Mouse (Mus musculus) heart, embryonic 15.5 days (tissue): Measurements from ENCODE around the gene Gna13. TPM values are rescaled to one million over a fixed set of nuclear protein-coding genes. Genes with fewer than 3 reads are reported as not detected.

Experiments used
- ATAC-seq: fragments of 200-750 bp; cut with Nextera tagmentation; replicated peaks from 2 replicates; pipeline ENCODE4 v1.8.0; 2017; ENCODE audit warnings: low read depth, moderate TSS enrichment; ENCODE audit not compliant: insufficient number of reproducible peaks, insufficient read depth, low FRiP score
- H3K27ac ChIP-seq: fragments of 300-500 bp; sonication (generic); 2 replicates; pipeline ENCODE4 v1.5.1; 2015; ENCODE audit warnings: mild to moderate bottlenecking, inconsistent platforms
- H3K27me3 ChIP-seq: fragments of 300-500 bp; sonication (generic); 2 replicates; pipeline ENCODE4 v1.6.1; 2015; ENCODE audit warnings: inconsistent platforms
- H3K36me3 ChIP-seq: fragments of 300-500 bp; sonication (generic); 2 replicates; pipeline ENCODE4 v1.6.1; 2015; ENCODE audit warnings: mild to moderate bottlenecking, inconsistent platforms
- H3K4me1 ChIP-seq: fragments of 300-500 bp; sonication (generic); replicated peaks from 2 replicates; pipeline ENCODE4 v1.6.1; 2015; ENCODE audit warnings: inconsistent platforms
- H3K4me2 ChIP-seq: fragments of 300-500 bp; sonication (generic); 2 replicates; pipeline ENCODE4 v1.6.1; 2015; ENCODE audit warnings: inconsistent platforms, mild to moderate bottlenecking, moderate library complexity
- H3K4me3 ChIP-seq: fragments of 300-500 bp; sonication (generic); 2 replicates; pipeline ENCODE4 v1.5.1; 2015; ENCODE audit warnings: mild to moderate bottlenecking, inconsistent platforms
- H3K9ac ChIP-seq: fragments of 300-500 bp; sonication (generic); 2 replicates; pipeline ENCODE4 v1.6.1; 2015; ENCODE audit warnings: mild to moderate bottlenecking, inconsistent platforms
- H3K9me3 ChIP-seq: fragments of 300-500 bp; sonication (generic); replicated peaks from 2 replicates; pipeline ENCODE4 v1.6.1; 2016; ENCODE audit warnings: inconsistent platforms
- WGBS: fragments of 180-500 bp; shearing (Covaris S2); methylation state at CpG from one replicate; pipeline ENCODE4 v1.1.7; 2015; ENCODE audit warnings: mixed read lengths; 5-methylcytosine and 5-hydroxymethylcytosine counted together
- polyA plus RNA-seq: library from polyadenylated mRNA; unstranded; fragments of >200 nt; fragmentation: Nextera tagmentation; extraction: Ambion mirVana; gene quantifications from 2 replicates; pipeline ENCODE4 v1.2.1, GENCODE M21; 2015

Gna13 gene
- polyA plus RNA-seq, 1 experiment from 2014 or later: 19.9 TPM

DNA sequence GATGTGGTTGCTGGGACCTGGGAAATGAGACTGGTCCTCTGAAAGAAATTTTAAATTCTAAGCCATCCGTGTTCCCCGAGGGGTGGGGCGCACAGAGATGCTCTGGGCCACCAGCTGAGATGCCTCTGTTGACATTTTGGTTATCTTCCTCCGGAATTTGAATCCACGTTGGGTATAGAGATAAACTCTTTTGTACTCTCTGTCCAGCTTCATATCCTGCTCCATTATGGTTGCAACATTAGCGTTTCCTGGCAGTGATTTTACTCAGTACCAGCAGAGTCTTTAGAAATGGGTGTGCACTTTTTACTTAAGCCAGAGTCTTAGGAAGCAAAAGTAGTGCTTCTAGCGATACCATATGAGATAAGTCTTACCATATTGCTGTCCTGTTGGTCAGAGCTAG, 15.4 kb downstream of the Gna13 start:
- H3K9ac ChIP-seq: no peak overlapping the region
- no peak overlapping the region for H3K4me2 ChIP-seq
- WGBS: 52% methylated on average over 7 of the region's 7 CpGs
- peaks cover 44% of the 10 kb centered on the region for H3K4me1 ChIP-seq
- no peak overlapping the region for H3K4me3 ChIP-seq
- peaks cover 5% of the 10 kb centered on the region; the same call in 1 of the 2 replicates for H3K36me3 ChIP-seq
- H3K9me3 ChIP-seq: no peaks in the 10 kb centered on the region
- H3K27ac ChIP-seq: no peak overlapping the region
- ATAC-seq: no peak
- H3K27me3 ChIP-seq: no peaks in the 10 kb centered on the region

DNA sequence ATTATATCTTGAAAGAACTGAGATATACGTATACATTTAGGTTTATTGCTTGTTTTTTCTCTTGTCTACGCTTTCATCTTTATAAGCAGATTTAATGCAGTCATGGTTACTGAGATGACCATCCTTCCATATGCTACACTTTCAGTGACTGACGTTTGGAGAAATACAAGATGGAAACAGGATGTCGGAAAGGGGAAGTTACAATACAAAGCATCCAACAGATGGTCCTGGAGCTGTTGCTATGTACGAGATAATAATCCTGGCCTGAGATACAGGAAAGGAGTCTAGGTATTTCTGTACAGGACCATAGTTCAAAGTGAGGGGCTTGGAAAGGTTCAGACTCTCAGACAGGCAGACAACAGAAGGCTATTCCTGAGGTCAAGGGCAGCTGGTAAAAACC, 18.0 kb downstream of the Gna13 start:
- no peak overlapping the region for H3K4me3 ChIP-seq
- H3K4me1 ChIP-seq: peaks cover 44% of the 10 kb centered on the region
- no peaks in the 10 kb centered on the region for H3K36me3 ChIP-seq
- ATAC-seq: no peak
- H3K27me3 ChIP-seq: no peaks in the 10 kb centered on the region
- no peak overlapping the region for H3K9ac ChIP-seq
- no peak overlapping the region for H3K27ac ChIP-seq
- no peak overlapping the region for H3K4me2 ChIP-seq
- 69% methylated on average over 5 of the region's 5 CpGs for WGBS
- no peaks in the 10 kb centered on the region for H3K9me3 ChIP-seq

DNA sequence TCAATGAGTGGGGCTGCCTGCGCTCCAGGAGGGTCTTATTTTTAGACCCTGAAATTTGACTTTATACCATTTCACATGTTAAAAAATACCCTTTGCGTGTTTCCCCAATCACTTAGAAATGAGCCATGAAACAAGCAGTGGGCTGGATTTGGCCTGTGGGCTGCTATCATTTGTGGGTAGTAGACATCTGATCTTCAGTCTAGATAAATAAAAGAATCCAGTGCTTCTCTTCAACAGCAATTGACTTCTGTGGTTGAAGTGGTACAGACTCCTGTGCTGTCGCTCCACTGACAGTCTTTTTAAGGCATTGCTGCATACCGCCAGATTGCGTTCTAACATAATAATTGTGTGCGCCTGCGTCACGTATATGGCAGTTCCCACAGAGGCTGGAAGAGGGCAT, 22.7 kb downstream of the Gna13 start:
- peaks cover 24% of the 10 kb centered on the region for H3K4me1 ChIP-seq
- no peaks in the 10 kb centered on the region for H3K27me3 ChIP-seq
- no peaks in the 10 kb centered on the region for H3K9me3 ChIP-seq
- no peak for ATAC-seq
- H3K36me3 ChIP-seq: no peaks in the 10 kb centered on the region
- H3K27ac ChIP-seq: no peak overlapping the region
- no peak overlapping the region for H3K9ac ChIP-seq
- H3K4me2 ChIP-seq: no peak overlapping the region
- 74% methylated on average over 8 of the region's 8 CpGs for WGBS
- H3K4me3 ChIP-seq: no peak overlapping the region

DNA sequence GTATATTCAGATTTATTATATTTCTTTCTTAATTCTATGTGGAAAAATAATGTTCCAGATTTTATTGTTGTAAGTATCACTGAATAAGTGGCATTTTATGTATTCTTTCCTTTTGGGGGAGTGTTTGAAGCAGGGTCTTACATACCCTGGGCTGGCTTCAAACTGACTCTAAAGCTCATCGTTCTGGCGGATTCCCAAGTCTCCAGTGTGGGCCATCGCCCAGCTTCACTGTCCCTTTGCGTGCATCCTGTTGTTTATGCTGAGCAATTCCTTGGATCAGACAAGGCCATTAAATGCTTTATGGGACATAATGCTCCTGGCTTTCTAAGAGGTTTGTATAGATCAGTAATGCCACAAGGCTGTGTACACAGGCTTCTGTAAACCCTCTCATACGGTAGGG, 26.4 kb downstream of the Gna13 start:
- Histone ChIP-seq H3K27ac (no peak overlapping the region), H3K36me3 (no peaks in the 10 kb centered on the region), H3K4me3 (no peak overlapping the region), H3K9me3 (no peaks in the 10 kb centered on the region), H3K9ac (no peak overlapping the region), H3K27me3 (no peaks in the 10 kb centered on the region), H3K4me1 (peaks cover 21% of the 10 kb centered on the region), H3K4me2 (no peak overlapping the region)
- WGBS: 79% methylated on average over 5 of the region's 5 CpGs
- no peak for ATAC-seq

DNA sequence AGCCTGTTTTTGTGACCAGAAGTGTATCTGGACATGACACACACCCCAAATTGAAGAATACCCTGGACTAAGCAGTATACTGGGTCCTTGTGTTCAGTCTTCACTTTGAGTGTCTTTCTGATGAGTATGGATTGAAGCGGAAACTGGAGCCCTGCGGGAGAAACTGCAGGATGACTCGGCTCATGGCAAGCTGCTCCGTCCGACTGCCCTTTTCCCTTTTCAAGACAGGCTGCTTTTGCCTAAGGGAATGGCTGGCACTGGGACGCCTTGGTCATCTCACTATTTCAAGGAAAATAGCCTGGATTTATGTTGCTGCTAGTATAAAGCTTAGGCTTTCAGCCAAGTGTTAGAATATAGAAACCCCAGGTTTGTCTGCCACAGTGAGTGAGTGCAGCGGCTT, 28.6 kb downstream of the Gna13 start:
- Histone ChIP-seq H3K27me3 (no peaks in the 10 kb centered on the region), H3K9ac (no peak overlapping the region), H3K36me3 (peaks cover 1% of the 10 kb centered on the region), H3K27ac (no peak overlapping the region), H3K4me3 (no peak overlapping the region), H3K4me2 (no peak overlapping the region), H3K9me3 (no peaks in the 10 kb centered on the region), H3K4me1 (peaks cover 19% of the 10 kb centered on the region)
- WGBS: 85% methylated on average over 7 of the region's 7 CpGs
- no peak for ATAC-seq

DNA sequence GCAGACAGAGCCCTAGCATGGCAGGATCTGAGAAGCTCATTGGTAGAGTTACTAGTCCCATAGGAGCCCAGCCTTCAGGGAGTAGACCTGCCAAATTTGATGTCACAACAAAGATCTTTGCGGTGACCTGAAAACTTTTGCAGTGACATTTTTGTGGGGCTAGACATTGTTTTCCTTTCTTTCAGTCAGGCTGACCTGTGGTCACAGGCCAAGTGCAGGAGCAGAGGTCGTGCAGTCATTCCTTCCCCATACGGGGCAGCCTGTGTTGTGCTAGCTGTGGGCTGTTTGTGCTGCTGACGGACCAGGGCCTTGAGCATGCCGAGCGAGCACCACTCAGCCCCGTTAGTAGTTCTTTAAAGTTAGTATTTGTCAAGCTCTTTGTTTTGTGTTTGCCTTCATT, 29.1 kb downstream of the Gna13 start:
- Histone ChIP-seq H3K27ac (no peak overlapping the region), H3K9ac (no peak overlapping the region), H3K4me3 (no peak overlapping the region), H3K27me3 (no peaks in the 10 kb centered on the region), H3K9me3 (no peaks in the 10 kb centered on the region), H3K4me2 (no peak overlapping the region), H3K36me3 (peaks cover 7% of the 10 kb centered on the region), H3K4me1 (peaks cover 19% of the 10 kb centered on the region)
- WGBS: 78% methylated on average over 7 of the region's 7 CpGs
- ATAC-seq: no peak

DNA sequence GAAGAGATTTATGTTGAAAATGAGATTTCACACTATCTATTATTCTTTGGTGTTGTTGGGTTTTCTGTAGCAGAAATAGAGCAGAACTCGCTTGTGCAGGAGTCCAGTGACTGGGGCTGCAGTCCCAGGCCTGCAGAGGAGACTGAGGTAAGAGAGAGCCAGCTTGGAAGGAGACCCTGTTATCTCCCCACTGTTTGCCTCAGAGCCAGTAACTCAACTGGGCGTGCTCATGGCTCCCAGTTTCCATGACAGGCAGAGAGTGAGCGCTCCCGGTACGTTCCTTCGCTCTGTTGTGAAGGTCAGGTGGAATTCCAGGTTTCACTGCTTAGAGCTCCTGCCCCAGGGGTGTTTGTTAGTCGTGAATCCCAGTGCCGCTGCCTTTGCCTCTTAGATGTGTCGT, 30.0 kb downstream of the Gna13 start:
- H3K4me3 ChIP-seq: no peak overlapping the region
- H3K4me2 ChIP-seq: no peak overlapping the region
- H3K27me3 ChIP-seq: no peaks in the 10 kb centered on the region
- no peak for ATAC-seq
- WGBS: 76% methylated on average over 9 of the region's 9 CpGs
- H3K36me3 ChIP-seq: peaks cover 11% of the 10 kb centered on the region
- H3K4me1 ChIP-seq: peaks cover 15% of the 10 kb centered on the region
- H3K27ac ChIP-seq: no peak overlapping the region
- no peak overlapping the region for H3K9ac ChIP-seq
- H3K9me3 ChIP-seq: no peaks in the 10 kb centered on the region

DNA sequence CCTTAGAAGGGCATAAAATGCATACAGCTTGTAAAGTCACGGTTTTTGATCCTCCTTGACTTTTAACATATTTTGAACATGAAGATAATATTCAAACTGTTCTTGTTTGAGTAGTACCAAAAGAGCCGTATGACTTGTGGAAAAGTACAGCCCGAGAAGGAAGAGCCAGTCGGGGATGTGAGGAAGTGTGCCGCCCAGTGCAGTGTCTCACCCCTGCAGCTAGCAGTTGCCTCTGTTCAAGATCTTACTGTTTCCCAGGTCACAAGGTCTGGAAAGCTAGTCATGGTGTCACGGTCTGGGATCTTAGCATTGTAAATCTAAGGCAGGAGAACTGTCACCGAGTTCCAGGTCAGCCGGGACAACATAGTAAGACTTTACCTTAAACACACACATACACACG, 32.1 kb downstream of the Gna13 start:
- H3K9me3 ChIP-seq: no peaks in the 10 kb centered on the region
- H3K4me1 ChIP-seq: peaks cover 9% of the 10 kb centered on the region; the same call in 1 of the 2 replicates
- 85% methylated on average over 9 of the region's 9 CpGs for WGBS
- no peaks in the 10 kb centered on the region for H3K27me3 ChIP-seq
- no peak overlapping the region for H3K4me3 ChIP-seq
- H3K4me2 ChIP-seq: no peak overlapping the region
- H3K9ac ChIP-seq: no peak overlapping the region
- peaks cover 19% of the 10 kb centered on the region for H3K36me3 ChIP-seq
- no peak for ATAC-seq
- H3K27ac ChIP-seq: no peak overlapping the region

DNA sequence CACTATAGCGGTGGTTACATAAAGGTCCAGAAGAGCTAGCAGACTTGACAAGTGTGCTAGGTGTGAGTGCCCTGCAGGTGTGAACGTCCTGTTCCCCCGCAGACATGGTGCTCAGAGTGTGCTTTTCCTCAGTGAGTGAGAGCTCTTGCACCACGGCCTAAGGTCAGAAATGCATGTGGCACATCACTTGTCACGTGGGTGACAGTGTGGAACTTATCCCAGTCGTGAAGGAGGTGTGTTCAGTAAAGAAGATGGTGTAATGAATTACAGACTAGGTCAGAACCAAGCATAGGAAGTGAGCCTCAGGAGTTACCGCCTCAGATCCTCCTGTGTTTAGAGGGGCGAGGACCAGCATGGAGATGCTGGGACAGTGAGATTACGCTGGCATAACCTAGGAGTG, 32.7 kb downstream of the Gna13 start:
- H3K9ac ChIP-seq: no peak overlapping the region
- H3K4me3 ChIP-seq: no peak overlapping the region
- no peaks in the 10 kb centered on the region for H3K9me3 ChIP-seq
- WGBS: 86% methylated on average over 9 of the region's 9 CpGs
- H3K4me1 ChIP-seq: peaks cover 9% of the 10 kb centered on the region; the same call in 1 of the 2 replicates
- H3K27ac ChIP-seq: no peak overlapping the region
- H3K27me3 ChIP-seq: no peaks in the 10 kb centered on the region
- no peak overlapping the region for H3K4me2 ChIP-seq
- H3K36me3 ChIP-seq: peaks cover 19% of the 10 kb centered on the region
- no peak for ATAC-seq

DNA sequence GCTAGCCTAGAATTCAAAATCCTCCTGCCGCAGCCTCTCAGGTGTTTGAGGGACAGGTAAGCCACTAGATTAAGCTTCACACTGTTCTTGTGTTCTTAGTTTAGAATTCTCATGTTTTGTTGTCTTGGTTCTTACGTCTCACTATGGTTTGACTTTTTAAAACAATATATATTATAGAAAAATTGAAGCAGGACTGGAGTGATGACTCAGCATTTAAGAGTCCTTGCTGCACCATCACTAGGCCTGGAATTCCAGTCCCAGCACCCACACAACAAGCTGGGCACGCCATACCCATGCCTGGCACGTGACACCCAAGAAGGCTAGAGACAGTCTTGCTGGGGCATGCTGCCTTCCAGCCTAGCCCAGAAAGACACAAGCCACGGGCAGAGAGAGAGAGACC, 43.8 kb downstream of the Gna13 start:
- Histone ChIP-seq H3K4me2 (no peak overlapping the region), H3K36me3 (no peaks in the 10 kb centered on the region), H3K4me1 (no peaks in the 10 kb centered on the region), H3K9me3 (no peaks in the 10 kb centered on the region), H3K9ac (no peak overlapping the region), H3K27ac (no peak overlapping the region), H3K27me3 (no peaks in the 10 kb centered on the region), H3K4me3 (no peak overlapping the region)
- 84% methylated on average over 5 of the region's 5 CpGs for whole genome bisulfite sequencing
- no peak for ATAC-seq

DNA sequence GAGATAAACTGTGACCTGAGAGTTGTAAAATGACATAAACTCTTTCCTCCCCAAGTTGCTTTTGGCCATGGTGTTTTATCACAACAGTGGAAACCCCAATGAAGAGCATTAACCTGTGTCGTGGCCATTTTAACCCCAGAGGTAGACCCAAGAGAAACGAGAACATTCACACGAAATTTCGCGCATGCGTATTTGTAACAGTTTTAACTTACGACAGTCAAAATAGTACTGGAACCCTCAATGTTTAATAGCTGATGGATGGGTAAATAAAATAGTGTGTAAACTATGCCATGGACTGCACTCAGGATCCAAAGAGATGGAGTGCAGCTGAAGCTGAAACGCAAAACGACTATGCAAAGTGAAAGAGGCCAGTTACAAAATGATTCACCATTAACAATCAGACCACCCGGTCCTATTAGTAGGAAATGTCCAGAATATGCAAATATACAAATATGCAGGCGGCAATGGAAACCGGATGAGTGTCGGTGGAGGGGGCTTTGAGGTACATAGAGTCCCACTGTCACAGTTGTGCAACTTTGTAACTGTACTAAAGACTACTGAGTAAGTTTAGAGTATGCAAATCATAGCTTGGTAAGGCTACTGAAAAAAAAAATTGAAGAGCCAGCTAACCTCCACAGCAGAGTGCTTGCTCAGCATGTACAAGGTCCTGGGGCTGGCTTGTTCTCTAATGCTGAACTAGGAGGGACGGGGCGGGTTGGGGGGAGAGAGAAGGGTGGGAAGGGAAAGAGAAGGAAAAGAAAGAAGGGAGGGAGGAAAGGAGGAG, 47.8 kb downstream of the Gna13 start:
- WGBS: 83% methylated on average over 15 of the region's 15 CpGs
- H3K4me1 ChIP-seq: no peaks in the 10 kb centered on the region
- ATAC-seq: no peak
- no peaks in the 10 kb centered on the region for H3K27me3 ChIP-seq
- H3K4me3 ChIP-seq: no peak overlapping the region
- no peak overlapping the region for H3K27ac ChIP-seq
- no peaks in the 10 kb centered on the region for H3K36me3 ChIP-seq
- no peaks in the 10 kb centered on the region for H3K9me3 ChIP-seq
- no peak overlapping the region for H3K9ac ChIP-seq
- H3K4me2 ChIP-seq: no peak overlapping the region

DNA sequence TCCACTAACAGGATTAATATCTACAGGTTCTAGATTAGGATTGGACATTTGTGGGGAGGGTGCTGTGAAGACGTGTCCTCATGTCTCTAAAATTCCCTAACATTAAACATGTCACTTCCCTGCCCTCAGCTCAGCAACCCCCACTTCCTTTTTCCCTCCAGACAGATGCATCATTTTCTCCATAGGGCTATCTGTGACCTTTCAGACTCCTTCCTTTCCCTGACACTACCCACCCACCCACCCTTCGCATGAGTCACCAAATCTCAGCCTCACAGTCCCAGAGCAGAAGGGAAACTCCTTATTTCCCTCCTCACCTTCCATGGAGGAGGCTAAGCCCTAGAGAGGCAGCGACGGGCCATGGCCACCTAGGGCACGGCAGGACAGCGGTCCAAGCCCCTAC, 51.0 kb downstream of the Gna13 start, which contains the start of gene 9930022D16Rik:
Gene 9930022D16Rik, plus strand, starts transcription at position 301 of the 400 bp plus-strand sequence.
- Histone ChIP-seq H3K4me1 (no peaks in the 10 kb centered on the region), H3K27me3 (no peaks in the 10 kb centered on the region), H3K27ac (no peak within 1 kb of the TSS), H3K9ac (no peak within 1 kb of the TSS), H3K9me3 (no peaks in the 10 kb centered on the region), H3K4me3 (no peak within 1 kb of the TSS), H3K36me3 (no peaks in the 10 kb centered on the region), H3K4me2 (no peak within 1 kb of the TSS)
- 0 out of 2 replicates have a peak, but pooled peaks have one; percentile 18 for ATAC-seq
- 62% methylated on average over 6 of the region's 6 CpGs for WGBS
